Mouse (Mus musculus): ENCODE results near the gene Sorcs1.

Sorcs1 gene

DNA sequence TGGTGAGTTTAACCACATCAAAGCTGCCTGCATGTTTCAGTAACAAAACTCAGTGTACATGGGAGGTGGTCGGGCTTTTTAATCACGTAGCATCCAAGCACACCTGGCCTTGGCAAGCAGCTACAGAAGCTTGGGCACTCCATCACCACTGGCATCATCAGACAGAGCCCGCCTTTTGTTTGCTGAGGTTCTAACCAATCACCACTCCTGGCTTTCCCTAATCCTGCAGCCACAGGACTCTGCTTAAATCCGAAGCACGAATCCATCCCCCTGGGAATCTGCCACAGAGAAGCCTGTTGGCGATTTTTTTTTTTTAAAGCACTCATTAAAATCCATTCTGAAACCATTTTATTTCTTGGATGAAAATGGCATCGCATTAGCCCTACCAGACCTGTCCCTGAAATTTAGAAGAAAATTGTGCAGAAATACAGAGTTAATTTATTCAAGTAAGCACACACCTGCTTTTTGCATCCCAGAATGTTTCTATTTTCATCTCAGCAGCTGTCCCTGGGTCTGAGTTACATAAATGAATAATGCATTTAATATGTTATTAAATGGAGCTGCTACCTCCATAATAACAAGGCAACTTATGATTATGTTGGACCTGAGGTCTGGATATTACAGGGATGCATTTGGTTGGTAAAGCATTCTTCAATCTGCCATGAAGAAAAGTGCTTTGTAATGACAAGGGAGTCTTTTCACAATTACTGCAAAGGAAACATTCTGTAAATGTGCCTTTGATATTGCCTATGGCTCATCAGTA, 463.8 kb downstream of the Sorcs1 start:
- no peak for DNase-seq (ENCODE audit: low spot score)

DNA sequence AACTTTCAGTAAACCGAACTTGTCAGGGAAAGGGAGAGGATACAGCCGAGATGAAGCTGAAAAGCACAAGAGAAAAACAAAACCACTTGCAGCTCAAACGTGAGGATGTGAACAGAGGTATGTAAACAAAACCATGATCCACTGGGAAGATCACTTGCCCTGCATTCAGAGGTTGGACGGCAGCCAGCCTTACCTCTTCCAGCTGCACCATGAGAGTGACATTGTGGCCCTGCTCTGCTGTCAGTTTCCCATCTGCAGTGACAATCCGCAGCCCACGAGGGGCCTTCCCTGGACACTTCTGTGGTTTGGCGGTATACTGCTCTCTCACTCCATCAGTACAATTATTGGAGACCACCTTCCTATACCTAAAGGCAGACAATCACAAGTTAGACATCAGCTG, 468.0 kb downstream of the Sorcs1 start:
- no peak for DNase-seq (ENCODE audit: low spot score)

DNA sequence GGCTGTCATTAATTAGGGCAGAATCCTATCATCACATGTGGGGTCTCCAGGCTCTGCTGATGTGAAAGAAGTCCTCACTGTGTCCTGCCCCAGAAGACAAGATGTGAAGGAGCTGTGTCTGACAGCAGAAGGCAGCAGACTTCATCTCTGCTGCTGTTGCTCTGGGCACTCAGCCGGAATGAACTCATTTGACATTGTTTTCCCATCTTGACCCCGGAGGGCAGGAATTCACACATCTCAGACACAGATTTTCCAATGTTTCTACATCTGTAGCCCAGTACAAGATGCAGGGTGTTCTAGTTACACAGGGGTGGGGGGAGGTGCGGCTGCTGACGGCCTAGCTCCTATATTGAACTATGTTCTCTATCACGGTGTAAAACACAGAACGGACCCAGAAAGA, 474.1 kb downstream of the Sorcs1 start:
- no peak for DNase-seq (ENCODE audit: low spot score)

DNA sequence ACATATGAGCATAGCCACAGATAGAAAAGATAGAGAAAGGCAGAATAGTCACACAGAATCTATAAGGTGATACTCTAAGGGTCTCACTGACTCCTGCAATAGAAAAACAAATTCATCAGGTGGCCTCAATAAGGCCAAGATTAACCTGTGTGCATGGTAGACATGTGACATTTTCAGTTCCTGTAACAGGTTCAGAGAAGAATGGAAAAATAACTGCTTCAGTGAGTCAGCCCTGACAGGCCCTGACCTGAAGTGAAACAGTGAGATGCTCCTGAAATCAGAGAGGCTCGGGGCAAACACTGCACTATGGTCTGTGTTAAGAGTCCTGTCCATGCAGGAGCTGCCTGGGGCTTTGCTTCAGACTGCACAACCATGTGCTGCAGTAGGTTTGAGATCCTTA, 481.9 kb downstream of the Sorcs1 start:
- no peak for DNase-seq (ENCODE audit: low spot score)

DNA sequence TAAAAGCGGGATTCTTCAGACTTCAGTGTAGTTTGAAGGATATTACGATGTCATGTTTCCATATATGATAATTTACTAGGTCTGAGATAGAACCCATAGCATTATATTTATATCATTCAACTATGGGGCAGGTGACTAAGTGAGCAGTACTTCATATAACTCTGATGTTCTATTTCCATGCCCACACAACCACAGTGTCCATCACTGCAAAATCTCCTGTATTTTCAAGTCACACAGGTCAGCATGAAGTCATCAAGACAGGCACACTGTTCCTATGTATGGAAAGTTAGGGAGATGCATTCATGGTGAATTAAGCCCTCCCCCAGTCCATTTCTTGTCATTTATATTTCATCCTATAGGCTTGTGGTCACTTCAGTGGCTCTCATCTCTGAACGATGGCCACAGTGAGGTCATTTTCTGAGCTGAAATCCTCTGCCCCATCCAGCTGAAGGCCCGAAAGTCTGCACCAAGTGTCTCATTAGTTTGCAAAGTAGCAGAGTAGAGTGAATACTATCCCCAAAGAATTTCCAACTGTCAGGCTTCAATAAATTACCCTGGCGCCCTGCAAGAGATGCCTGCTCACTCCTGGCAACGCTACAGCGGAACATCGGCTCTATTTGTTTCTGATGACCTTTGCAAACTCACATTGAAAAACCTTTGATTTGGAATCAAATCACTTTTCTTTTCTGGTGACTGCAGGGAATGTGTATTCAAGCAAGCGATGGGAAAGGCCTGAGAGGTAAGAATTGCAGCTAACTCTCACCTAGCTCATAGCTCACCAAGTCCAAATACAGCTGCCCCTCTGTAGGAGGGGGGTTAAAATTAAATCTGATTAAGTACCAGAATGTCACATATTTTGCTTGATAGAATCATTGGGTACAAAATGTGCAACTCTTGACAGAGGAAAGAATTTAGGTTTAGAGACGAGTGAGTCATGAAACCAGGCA, 492.4 kb downstream of the Sorcs1 start:
- no peak for DNase-seq (ENCODE audit: low spot score)

DNA sequence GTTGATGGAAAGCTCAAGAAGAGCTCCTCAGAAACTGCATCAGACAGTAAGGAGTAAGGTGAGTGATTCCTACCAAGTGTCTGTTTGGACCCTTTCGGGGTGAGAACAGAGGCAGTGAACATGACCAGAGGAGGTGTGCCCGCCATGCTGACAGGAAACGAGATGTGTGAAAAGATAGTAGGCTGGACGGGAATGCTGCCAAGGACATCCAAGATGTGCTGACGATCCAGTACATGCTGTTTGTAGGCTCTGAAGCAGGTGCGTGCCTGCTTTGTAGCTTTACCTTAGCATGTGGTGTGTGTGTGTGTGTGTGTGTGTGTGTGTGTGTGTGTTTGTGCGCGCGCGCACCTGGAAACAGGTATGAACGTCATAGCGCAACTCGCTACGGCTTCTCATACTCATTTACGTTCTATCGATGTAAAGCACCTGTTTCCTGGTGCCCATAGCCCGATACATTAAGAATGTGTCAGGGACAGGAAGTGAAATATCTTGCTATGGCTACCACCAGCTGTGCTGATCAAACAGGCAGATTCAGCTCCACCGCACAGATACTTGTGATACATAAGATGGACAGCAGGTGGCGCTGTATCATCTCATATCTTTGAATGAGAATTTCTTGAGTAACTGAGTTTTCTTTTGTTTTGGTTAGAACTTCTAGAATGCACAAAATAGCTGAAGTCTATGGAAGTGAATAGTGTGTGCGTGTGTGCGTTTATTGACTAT, 493.4 kb downstream of the Sorcs1 start:
- DNase-seq (ENCODE audit: low spot score): no peak

DNA sequence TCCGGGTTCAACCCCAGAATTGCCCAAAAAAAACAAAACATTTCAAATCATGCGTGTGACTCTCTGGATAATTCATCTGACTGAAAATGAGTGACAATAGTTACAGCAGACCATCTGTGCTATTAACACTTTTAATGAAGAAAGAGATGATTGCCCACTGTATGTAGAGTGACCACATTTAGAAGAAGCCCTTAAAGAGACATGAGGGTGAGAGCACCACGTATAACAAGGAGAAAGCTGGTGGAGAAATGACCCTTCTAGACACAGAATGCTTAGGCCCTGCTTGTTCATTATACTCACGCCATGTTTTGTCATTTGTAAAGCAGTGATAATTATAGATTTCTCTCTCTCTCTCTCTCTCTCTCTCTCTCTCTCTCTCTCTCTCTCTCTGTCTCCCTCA, 499.6 kb downstream of the Sorcs1 start:
- no peak for DNase-seq (ENCODE audit: low spot score)

DNA sequence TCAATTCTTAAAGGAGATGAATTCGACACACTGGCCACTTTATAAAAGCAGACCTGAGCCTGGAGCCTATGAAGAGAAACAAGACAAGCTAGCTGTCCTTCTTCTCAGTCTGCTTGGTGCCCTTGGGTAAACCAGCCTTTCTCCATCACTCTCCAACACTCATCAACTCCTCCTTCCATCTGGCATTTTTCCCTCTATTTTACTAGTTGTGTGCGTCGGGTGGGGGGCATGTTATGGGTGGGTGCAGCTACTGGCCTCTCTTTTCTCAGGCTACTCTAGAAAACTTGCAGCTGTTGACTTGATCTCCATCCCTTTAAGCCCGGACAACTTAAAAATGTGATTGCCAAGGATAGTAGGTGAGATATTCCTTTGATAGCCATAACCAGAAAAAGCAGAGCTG, 500.3 kb downstream of the Sorcs1 start:
- no peak for DNase-seq (ENCODE audit: low spot score)

DNA sequence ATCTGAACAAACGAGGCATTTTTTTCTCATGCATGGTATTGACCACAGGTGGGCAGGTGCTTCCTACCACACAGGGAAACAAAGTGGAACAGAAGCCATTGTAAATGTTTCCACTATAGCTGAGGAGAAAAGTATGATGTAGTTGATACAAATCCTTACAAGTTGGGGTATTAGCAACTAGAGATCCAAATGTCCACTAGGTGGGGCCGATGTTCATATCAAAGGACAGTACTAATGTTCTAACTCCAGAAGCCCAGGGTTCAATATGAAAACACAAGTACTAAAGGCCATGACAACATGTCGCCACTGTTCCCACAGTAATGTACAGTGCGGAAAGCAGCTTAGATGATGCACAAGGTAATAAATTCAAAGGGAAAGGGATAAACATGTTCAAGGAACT, 506.6 kb downstream of the Sorcs1 start:
- DNase-seq (ENCODE audit: low spot score): no peak

DNA sequence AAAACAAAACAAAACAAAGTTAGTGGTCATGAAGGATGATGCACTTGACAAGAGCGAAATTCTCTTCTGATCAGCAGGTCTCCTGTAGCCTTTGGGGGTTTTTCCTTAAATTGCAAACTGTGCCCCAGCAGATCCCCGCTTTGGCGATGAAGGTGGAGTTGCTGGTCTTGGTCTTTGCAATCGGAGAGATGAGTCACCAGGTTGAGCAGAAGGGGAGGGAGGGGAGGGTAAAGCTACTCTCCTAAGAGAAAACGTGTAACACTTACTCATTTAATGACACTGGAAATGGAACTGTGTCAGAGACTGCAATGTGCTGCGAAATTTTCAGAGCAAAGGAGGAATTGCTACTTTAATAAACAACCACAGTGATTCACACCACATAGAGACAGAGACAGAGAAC, 527.3 kb downstream of the Sorcs1 start:
- DNase-seq (ENCODE audit: low spot score): no peak

DNA sequence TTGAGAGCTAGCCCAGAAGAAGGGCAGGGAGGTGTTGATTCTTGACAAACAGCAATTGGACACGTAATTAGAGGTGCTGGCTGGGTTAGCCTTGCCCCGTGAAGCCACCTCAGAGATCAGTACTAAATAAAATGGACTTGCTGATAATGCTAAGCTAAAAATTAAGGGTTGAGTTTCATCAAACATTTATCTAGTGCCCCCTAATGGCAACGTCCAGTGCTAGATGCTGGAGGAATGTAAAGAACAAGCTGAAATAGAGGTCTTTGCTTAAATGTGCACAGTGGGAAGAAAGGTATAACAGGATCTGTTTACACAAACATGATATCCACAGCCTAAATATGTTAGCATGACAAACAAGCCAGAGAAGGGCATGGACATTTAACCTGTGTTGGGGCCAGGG, 532.5 kb downstream of the Sorcs1 start:
- no peak for DNase-seq (ENCODE audit: low spot score)

DNA sequence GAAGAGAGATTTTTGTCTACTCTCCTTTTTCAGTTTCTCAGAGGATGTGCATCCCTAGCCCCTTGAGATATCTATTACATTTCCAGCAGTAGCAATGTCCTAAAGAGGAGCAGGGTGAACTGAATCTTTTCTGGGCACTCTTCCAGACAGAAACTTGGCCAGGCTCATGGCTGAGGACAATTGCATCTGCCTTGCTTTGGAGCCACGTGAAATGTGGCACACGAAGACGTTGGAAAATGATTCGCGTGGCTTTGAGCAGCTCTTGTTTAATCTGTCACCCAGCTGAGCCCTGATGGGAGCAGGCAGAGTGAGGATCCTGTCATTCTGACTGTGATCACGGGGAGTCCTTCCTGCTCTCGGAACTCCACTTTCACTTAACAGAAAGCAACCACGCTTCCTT, 536.6 kb downstream of the Sorcs1 start:
- DNase-seq (ENCODE audit: low spot score): no peak

DNA sequence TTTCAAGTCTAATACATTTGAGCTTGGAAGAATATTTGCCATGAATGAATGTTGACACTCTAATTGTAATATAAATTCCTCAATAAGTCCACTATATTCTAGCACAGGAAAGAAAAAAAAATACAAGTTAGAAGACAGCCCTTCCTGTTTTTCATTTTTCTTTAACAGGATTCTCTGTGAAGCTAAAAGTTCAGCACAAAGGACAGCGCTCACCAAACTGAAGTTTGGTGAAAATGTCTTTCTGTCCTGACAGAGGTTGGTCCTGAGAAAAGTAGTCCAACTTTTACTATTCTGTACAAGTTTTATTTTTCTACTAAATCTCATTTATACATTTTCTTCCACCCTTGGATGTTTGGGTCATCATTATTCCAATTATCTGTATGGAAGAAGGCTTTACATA, 543.8 kb downstream of the Sorcs1 start:
- DNase-seq (ENCODE audit: low spot score): no peak

DNA sequence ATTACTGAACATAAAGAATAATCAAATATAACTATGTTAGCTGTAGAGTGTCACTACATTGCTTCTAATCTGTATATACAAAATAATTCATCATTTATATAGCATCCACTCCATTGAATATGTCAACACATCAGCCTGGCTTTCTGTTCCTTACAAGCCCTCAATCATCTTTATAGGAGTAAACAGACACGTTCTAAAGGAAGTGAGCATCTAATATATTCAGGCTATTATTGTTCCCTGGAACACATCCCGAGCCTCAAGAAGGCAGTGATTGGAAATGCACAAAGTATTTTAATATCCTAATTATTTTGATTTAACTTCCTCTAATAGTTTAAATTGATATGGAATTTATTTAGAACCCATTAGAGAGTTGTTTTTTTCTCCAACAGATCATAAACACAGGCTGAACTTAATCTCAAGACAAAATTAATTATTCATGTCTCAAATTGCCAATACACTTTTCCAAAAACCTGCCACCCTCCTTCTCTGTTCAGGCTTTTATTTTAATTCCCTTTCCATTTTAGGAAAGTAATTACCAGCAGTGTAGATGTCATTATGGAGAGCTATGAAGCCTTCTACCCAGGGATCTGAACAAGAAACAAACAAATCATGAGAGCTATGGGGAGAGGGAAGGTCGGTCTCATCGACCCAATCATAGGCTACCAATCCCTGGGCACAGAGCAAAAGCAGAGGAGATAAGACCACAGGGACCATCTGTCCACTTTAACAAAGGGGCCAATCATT, 572.4 kb downstream of the Sorcs1 start:
- no peak for DNase-seq (ENCODE audit: low spot score)
